Mouse (Mus musculus) heart, postnatal 0 days (tissue): ENCODE data around the gene Dnm3.

Experiments used
- CTCF ChIP-seq: IDR thresholded peaks from 2 replicates; pipeline ENCODE4 v1.5.1; 2016; ENCODE audit warnings: antibody characterized with exemption, control low read depth, low read depth
- EP300 ChIP-seq: IDR thresholded peaks from 2 replicates; pipeline ENCODE4 v1.6.1; 2016; ENCODE audit warnings: antibody characterized with exemption, low read depth

DNA sequence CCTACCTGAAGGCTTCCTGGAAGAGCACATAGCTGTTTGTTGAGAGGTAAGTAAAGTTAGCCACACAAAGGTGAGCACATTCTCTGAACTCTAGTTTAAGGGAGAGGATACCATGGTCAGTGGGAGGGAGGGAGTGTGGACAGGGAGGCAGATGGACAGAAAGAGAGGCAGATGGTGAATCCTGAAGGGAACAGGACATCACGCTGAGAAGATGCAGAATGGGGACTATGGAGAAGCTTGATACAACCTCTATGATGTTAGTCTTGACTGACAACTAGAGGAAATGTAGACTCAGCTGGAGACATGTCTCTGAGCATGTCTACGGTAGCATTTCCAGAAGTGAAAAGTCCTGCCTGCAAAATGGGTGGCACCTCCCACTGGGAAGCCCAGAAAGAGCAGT, 19.1 kb downstream of the Dnm3 start:
- TF ChIP-seq CTCF = no peak
- no peak for TF ChIP-seq EP300
